Mouse (Mus musculus): ENCODE measurements at regions not wholly inside any gene's neighbourhood (a gene's known extent, or its start where the extent isn't known, plus 50 kb on each side); places are given as distances from the start of the nearest gene placed in this dataset.

DNA sequence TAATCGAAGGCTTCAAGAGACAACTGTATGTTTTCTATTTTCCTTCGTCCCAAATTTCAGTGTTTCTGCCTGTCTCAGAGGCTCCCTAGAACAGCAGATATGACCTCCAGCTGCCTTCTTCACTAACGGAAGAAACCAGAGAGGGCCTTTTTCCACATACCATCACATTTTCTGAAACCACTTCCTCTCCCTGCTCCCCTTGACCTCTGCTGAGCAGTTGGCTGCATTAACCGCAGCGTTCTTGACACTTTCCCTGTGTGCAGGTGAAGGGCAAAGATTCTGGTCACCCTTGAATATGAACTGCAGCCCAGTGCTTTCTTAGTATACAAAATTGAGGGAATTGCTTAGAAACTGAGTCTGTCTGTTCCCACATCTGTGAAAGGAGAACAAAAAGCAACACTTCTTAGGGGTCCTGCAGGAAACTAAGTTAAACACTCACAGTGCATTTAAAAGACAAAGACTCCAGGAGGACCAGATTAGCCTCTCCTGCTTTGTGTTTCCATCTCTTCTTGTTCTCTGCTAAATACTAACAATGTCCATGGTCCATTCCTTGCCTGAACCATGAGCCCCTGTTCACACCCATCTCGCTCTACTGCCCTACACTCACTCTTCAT is 98.4 kb downstream of the Akap11 start:
- DNase-seq, result no peak

GRCm38 (mm10) chr14:78436586-78436985 is 100.0 kb downstream of the Akap11 start:
- no peak for DNase-seq

- DNase-seq, result no peak
Measured at GRCm38 (mm10) chr14:78435982-78436381, 100.6 kb downstream of the Akap11 start.

GRCm38 (mm10) chr14:78435561-78435960 is 101.0 kb downstream of the Akap11 start:
- no peak for DNase-seq

DNA sequence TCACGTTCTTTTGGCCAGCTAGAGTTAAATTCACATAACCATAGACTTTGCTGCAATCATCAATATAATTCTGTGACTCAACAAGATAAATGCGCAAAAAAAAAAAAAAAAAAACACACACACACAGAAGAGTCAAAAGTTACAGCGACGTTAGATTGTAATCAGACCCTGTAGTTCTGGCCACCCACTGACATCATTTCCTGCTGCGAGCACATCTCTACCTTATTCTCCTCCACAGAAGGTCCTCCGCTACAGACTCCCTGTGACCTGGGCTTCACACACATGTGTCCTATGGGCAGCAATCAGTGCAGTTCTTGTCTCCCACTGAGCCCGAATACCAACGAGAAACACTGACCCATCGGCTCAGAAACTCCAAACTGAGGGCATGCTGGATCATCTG is 101.9 kb downstream of the Akap11 start:
- DNase-seq, result no peak

DNA sequence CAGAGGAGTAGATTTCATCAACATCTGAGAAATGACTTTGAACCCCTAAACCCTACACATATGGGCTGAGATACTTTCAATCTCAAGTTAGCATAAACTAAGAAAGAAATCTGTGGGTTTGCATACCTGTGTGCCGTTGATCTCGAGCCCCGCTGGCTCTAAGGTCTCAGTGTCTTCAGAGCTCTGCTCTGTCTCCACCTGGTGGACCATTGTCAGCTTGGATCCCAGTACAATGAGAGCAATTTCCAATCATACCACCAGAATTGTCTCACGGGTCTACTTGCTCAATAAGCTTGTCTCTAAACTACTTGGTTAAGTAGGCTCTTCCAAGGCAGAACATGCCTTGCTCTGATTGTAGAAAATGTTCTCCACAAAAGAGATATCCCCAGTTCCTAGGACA is 102.5 kb downstream of the Akap11 start:
- DNase-seq, result no peak

DNA sequence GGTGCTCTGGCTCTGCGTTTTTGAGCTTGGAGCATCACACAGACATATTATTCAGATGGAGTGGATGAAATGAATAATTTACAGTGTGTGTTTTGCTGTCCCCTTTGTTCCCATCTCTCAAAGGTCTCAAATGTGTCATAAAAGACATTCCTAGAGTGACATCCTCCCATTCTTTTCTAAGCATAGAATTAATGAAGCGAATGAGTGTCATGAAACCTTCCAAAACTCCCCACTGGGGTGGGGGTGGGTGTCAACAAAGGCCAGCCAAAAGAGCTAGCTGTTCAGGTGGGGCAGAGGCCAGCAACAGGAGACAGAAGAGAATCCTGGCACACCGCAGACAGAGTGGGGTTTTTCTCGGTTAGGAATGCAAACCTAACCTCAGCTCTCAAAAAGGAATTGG is 104.1 kb downstream of the Akap11 start:
- no peak for DNase-seq

DNA sequence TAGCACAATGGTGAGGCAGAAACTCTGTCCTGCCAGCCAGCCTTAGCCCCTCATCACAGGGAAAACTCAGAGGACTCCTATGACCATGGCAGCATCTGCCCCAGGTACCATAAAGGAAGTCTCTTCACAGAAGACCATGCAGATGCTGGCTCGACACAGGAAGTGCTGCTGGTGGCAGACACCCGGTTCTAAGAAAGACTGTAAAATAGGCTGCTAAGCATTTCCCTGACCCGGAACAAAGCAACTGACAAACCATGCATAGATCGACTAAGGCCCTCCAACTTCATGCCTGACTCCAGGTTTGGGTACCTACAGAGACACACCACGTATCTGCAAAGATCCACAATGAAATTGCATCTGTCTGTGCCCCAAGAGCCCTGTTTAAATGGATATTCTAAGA is 104.7 kb downstream of the Akap11 start:
- DNase-seq, result no peak

DNA sequence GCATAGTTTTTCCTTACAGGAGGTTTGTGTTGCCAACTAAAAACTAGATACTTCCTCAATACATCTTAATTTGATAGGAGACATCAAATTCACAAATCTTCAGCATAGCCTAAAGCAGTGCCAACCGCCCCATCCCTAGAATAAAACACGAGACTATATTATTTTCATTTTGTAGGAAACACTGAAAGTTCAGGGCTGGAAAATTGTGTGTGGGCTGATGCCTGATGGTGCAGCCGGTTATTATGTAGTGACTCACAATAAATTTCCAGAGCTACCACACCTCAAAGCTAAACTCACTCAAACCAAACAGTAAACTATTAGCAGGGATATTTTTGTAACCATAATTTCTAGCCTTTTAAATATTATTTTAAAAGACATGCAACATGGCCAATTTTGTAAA is 105.2 kb downstream of the Akap11 start:
- DNase-seq, result no peak

DNA sequence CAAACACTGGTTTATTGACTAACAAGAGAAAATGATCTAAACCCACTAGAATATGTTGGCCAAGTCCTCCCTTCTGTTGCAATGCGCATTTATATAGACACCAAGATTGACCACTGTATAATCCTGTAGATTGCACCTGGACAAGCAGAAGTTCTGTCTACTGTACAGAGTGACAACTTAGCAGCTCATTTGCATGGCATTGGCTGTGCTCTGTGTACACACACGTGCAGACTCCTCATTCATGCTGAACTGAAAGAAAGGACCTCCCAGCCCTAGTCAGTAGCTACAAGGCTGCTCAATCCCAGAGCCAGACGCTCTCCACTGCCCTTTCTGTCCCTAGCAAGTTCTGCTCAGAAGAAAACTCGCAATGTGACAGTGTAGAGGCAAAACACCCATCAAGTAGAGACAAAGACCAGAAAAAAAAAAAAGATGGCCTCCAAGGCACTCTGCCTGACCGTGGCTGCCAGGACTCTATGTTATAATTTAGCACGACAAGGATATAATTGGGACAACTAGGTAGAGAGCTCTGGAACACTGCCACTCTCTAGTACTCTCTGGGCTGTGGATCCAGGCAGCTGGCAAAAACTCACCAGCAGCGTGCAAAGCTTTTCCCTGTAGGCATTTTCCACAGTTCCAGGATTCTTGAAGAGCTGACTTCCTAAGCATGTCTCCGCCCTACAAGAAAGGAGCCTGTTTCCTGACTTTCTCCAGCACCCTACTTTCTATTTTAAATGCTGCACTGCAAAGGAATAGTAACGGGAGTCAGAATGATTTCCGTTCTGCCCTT is 108.2 kb downstream of the Akap11 start:
- peak; percentile 14 for DNase-seq

DNA sequence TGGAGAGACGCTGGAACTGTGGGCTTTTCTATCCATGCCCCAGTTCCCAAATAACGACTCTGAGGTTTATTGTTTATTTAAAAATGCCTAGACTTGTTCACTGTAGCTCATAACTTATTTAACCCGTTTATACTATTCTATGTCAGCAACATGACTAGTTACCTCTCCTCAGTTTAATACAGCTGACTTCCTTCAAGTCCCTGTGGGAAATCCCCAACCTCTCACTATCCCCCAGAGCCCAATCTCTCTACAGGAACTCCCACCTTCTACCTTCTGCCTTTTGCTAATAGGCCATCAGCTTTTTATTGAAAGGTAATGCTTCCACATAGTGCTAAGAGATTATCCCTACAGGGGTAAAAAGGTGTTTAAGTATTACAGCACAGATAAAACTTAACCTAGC is 109.5 kb downstream of the Akap11 start:
- no peak for DNase-seq

DNA sequence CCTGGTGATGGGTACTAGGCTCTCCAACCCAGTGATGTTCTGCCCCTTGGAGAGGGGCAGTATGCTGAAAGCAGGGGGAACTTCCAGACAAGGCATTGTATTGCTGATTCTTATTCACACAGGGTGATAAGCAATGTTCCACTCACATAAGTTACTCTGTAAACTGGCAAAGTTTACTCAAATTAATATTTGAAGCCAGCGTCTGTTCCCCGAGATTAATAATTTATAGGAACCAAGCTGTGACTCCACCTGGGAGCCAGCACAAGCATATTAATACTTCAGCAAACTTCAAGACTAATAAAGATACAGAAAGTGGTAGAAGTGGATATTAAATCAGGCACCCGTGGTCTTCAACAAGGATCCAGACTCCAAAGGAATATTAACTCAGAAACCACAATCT is 114.0 kb downstream of the Akap11 start:
- no peak for DNase-seq

GRCm38 (mm10) chr14:78420966-78421365 is 113.1 kb upstream of the Tnfsf11 start:
- DNase-seq, result no peak

DNA sequence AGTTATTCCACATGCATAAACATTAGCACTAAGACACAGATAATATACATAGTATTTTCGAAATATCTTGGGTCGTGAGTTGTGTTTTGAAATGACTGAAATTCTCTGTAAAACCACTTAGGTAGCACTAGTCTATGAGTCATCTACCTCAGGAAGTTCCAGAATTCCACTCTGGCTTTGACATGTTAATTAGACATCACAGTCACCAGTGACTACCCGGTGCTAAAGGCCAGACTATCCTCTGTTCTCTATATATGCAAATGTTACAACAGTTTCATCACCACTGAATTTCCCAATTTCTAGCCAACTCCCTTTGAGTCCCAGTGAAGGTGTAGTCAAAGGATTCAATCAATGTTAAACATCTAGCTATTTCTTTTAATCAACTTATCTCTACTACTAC is 112.3 kb upstream of the Tnfsf11 start:
- DNase-seq, result no peak

GRCm38 (mm10) chr14:78405568-78405967 is 97.7 kb upstream of the Tnfsf11 start:
- no peak for DNase-seq

- DNase-seq, result no peak
Measured at GRCm38 (mm10) chr14:78397914-78398313, 90.1 kb upstream of the Tnfsf11 start.

GRCm38 (mm10) chr14:78395631-78396030 is 87.8 kb upstream of the Tnfsf11 start:
- DNase-seq, result no peak

- no peak for DNase-seq
Measured at GRCm38 (mm10) chr14:78387011-78387410, 79.2 kb upstream of the Tnfsf11 start.

DNA sequence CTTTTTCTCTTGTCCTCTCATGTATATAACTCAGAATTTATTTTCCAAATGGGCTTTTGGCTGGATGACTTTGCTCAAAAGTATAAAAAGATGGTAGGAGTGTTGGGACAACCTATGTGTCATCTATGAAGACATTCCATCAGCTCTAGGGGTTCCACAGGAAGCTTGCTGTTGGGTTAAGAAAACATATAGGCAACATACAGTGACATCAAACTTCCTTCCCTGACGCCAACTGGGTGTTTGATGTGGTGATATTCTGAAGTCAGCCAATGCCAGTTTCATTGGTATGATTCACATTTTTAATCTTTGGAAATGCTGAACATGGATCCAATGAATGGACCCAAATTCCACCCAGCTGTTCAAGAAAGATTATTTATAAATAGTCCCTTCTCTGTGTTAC is 76.5 kb upstream of the Tnfsf11 start:
- no peak for DNase-seq

DNA sequence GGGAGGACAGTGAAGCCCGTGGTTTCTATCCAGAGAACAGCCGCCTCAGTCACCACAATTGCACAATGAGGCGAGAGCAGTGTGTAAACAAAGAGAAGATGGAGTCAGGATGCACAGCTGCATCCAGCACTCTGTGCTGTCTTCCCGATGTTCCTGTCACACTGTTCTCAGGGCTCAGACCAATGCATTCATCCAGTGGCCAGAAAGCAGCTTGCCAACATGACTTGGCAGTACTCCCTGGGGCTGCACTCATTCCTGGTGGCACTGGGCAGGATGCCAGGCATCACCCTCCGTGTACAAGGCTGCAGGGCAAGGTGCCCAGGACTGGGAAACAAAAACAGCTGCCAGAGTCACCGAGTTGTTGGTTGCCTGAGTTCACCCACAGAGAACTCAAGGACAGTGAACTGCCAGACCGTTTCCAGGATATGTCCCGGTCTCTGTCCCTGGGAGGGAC is 75.4 kb upstream of the Tnfsf11 start:
- DNase-seq, result peak; percentile 95

GRCm38 (mm10) chr14:78380011-78380410 is 72.2 kb upstream of the Tnfsf11 start:
- DNase-seq, result no peak

DNA sequence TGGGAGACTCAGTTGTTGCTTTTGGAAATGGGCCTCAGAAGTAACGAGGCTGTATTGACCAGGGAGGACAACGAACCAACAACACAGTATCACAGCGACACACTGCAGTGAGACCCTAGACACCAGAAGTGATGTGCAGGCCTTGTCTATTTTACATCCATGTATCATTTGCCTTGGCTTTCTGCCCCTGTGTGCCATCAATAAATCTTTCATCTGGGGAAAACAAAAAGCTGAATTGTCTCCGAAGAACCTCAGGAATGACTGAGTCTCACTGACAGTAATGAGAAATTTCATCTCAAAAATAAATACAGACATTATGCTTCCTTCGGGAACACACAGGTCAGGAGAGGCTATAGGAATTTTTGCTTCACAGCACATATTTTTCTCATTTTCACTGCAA is 68.7 kb upstream of the Tnfsf11 start:
- no peak for DNase-seq

DNA sequence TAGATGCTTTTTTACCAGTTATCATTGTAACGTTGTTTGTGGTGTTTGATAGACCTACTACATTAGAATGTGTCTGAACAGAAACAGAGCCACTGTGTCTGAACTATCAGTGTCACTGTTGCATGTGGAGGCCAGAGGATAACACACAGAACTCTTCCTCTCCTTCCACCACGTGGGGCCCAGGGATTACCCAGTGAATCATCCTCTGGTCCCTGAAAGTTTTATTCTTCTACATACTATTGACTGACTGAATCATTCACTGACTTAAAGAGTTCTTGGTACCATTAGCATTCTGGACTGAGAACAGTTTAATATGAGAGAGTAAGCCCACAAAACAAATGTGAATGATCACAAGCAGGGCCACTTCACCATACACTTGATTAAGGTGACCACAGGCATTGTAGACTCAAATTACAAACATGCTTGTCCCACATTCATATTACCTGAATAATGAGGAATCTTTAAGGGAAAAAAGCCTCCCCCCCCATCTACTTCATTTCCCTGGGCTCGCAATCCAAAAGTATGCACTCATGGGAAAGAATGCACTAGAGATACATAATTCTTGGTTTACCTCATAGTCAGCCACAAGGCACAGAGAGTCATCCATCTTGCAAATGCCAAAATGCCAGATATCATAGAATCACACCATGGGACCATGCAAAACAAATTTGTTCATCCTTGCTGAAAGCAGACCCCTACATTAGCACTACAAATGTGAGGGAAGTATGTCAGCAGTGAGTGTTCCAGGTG is 68.1 kb upstream of the Tnfsf11 start:
- DNase-seq, result no peak

DNA sequence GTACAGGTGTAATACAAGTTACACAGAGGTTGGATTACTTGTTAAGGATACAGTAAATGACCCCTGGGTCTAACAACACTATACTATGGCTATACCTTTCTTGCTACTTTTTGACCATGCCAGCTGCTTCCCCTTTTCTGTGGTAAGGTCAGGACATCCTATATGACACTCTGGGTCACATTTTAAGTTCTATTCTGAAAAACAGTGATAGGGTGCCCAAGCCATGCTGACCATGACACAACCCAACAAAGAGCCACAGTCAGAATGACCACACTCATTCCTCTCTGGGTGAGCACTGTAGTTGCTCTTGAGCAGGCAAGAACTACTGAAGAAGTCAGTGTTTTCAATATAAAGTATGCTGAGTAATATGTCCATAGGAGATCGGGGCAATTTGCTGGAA is 64.3 kb upstream of the Tnfsf11 start:
- no peak for DNase-seq
